In genomic region chr13:115843121-115843520, GRCm38 (mm10) we compare ENCODE assay signal across 22 mouse cellular contexts.
DNase-seq lines count a peak whose midpoint lies in the region; TF ChIP-seq lines count a peak whose summit lies in the region.
"Had no signal": no experiment of that assay in that cellular context is flagged by ENCODE, and none has a peak within 500 bp of the region (broad histone marks: within the 10 kb centered on the region; RNA-seq: fewer than 3 reads in every experiment).

No protein-coding gene starts in this region.

- peak overlapping the region; percentile 49; the same call in 1 of the 2 replicates for H3K4me3 ChIP-seq in testis, adult 2 months (ENCODE audit: control insufficient read depth, low read depth, low read length)
- H3K4me3 ChIP-seq: embryonic facial prominence, embryonic 12.5 days; embryonic facial prominence, embryonic 15.5 days; heart, embryonic 10.5 days; heart, embryonic 13.5 days had no signal

- no peaks in the 10 kb centered on the region for H3K4me1 ChIP-seq in testis, adult 2 months (ENCODE audit: control insufficient read depth, insufficient read depth, low read length)
- H3K4me1 ChIP-seq: embryonic facial prominence, embryonic 12.5 days; embryonic facial prominence, embryonic 15.5 days; heart, embryonic 10.5 days; heart, embryonic 13.5 days had no signal

- TF ChIP-seq POLR2A in testis, adult 2 months (IDR thresholded peaks at IDR 0.05; ENCODE audit: control insufficient read depth, low read depth, low read length): no peak

- DNase-seq in testis, postnatal 10 days (ENCODE audit: low spot score): no peak
- DNase-seq in ZHBTc4 (ENCODE audit: low read depth, low spot score): peak; percentile 18
- peak; percentile 11 for DNase-seq in testis, postnatal 14 days (ENCODE audit: low spot score)
- no peak for DNase-seq in ovary, postnatal 14 days (ENCODE audit: low spot score)
- DNase-seq in T-cell, adult 2 months (ENCODE audit: low spot score): no peak
- DNase-seq: adrenal gland, adult 8-10 months; adrenal gland, postnatal 25 days; cerebellum, adult 11-12 months; cerebellum, adult 8-10 months; cerebellum, postnatal 36 days; forebrain, postnatal 0 days; gastrocnemius, postnatal 25 days; heart, adult 18-20 months; heart, postnatal 14 days; heart, postnatal 4 days had no signal

- H3K27ac ChIP-seq in testis, adult 2 months (ENCODE audit: control insufficient read depth, insufficient read depth, low read depth, low read length): no peak overlapping the region
- H3K27ac ChIP-seq: embryonic facial prominence, embryonic 12.5 days; embryonic facial prominence, embryonic 15.5 days; heart, embryonic 10.5 days; heart, embryonic 13.5 days; hindbrain, embryonic 14.5 days; hindbrain, postnatal 0 days had no signal

- H3K36me3 ChIP-seq in testis, adult 2 months (ENCODE audit: control insufficient read depth, insufficient read depth, low read length): no peaks in the 10 kb centered on the region
- H3K36me3 ChIP-seq: embryonic facial prominence, embryonic 12.5 days; embryonic facial prominence, embryonic 15.5 days; heart, embryonic 10.5 days; heart, embryonic 13.5 days had no signal

- H3K27me3 ChIP-seq in testis, adult 2 months (ENCODE audit: control insufficient read depth, insufficient read depth, low read length): no peaks in the 10 kb centered on the region
- H3K27me3 ChIP-seq: embryonic facial prominence, embryonic 12.5 days; embryonic facial prominence, embryonic 15.5 days; heart, embryonic 13.5 days had no signal

- no peak for TF ChIP-seq CTCF in testis, adult 2 months (IDR thresholded peaks at IDR 0.05; ENCODE audit: control insufficient read depth, insufficient read depth, insufficient replicate concordance, low read depth, low read length)

Comparison
In these comparisons a context has a peak if more than half of its experiments do, and no peak if none do; other contexts are left out.
1. DNase-seq: peak in ZHBTc4 (single experiment) and testis, postnatal 14 days (single experiment); none in testis, postnatal 10 days (single experiment), ovary, postnatal 14 days (single experiment) and T-cell, adult 2 months (single experiment).